In genomic region chr9:20756081-20756700, GRCm38 (mm10) we compare ENCODE assay signal across 10 mouse cellular contexts. TPM values are rescaled to one million over a fixed set of nuclear protein-coding genes. Genes with fewer than 3 reads are reported as not detected.
"Had no signal": no experiment of that assay in that cellular context is flagged by ENCODE, and none has a peak within 500 bp of the region (broad histone marks: within the 10 kb centered on the region; RNA-seq: fewer than 3 reads in every experiment).

No protein-coding gene starts in this region.

- H3K27me3 ChIP-seq: lung, embryonic 15.5 days; midbrain, embryonic 13.5 days; midbrain, embryonic 15.5 days; neural tube, embryonic 12.5 days; stomach, embryonic 15.5 days had no signal

- H3K9me3 ChIP-seq: lung, embryonic 15.5 days; megakaryocyte, embryonic 14.5 days; midbrain, embryonic 13.5 days; midbrain, embryonic 15.5 days; neural tube, embryonic 12.5 days; stomach, embryonic 15.5 days had no signal

- H3K36me3 ChIP-seq: lung, embryonic 15.5 days; midbrain, embryonic 13.5 days; midbrain, embryonic 15.5 days; neural tube, embryonic 12.5 days; stomach, embryonic 15.5 days had no signal

- ATAC-seq: midbrain, embryonic 13.5 days; midbrain, embryonic 15.5 days had no signal

- H3K9ac ChIP-seq: lung, embryonic 15.5 days; midbrain, embryonic 13.5 days; midbrain, embryonic 15.5 days; neural tube, embryonic 12.5 days; stomach, embryonic 15.5 days had no signal

- H3K4me3 ChIP-seq: lung, embryonic 15.5 days; midbrain, embryonic 13.5 days; midbrain, embryonic 15.5 days; neural tube, embryonic 12.5 days; stomach, embryonic 15.5 days had no signal

- H3K4me1 ChIP-seq: lung, embryonic 15.5 days; midbrain, embryonic 13.5 days; midbrain, embryonic 15.5 days; neural tube, embryonic 12.5 days had no signal

- H3K27ac ChIP-seq: lung, embryonic 15.5 days; macrophage; midbrain, embryonic 13.5 days; midbrain, embryonic 15.5 days; neural tube, embryonic 12.5 days; stomach, embryonic 15.5 days had no signal

- H3K4me2 ChIP-seq: lung, embryonic 15.5 days; midbrain, embryonic 11.5 days; midbrain, embryonic 13.5 days; midbrain, embryonic 15.5 days; neural tube, embryonic 12.5 days; stomach, embryonic 15.5 days had no signal

RNA-seq across cellular contexts. Expression of gene Olfm2, which starts 10.0 kb away (rescaled TPM):
- total RNA-seq: monocyte, adult 5-6 weeks; neutrophil, adult 5-6 weeks had no signal
- polyA plus RNA-seq: macrophage had no signal

RNA-seq across cellular contexts. Expression of gene Col5a3, which starts 58.7 kb away (rescaled TPM):
- total RNA-seq: monocyte, adult 5-6 weeks had no signal
- polyA plus RNA-seq: macrophage had no signal
